ENCODE assay signal across 24 mouse cellular contexts in the genomic region with DNA sequence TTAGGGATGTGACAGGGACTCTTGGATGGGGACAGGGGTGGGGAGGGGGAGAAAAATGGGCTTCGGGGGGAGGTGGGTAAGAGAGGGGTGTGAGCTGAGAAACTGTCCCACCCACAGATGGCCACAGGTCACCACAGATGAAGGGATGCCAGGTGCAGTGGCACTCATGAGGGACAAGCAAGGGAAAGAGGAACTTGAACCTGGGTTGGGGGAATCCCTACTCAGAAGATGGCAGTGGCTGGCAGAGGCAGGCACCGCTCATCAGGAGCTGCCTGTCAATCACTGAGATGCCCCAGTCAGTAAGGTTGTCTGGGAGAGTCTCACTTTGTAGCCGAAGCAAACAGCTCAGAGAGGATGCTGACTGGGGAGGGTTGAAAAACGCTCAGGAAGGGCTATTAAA. TPM values are rescaled to one million over a fixed set of nuclear protein-coding genes. Genes with fewer than 3 reads are reported as not detected.
DNase-seq lines count a peak whose midpoint lies in the region; ATAC-seq lines count a peak whose summit lies in the region.
"Had no signal": no experiment of that assay in that cellular context is flagged by ENCODE, and none has a peak within 500 bp of the region (broad histone marks: within the 10 kb centered on the region; RNA-seq: fewer than 3 reads in every experiment).

No protein-coding gene starts in this region.

- no peak overlapping the region for H3K4me2 ChIP-seq in heart, embryonic 11.5 days
- H3K4me2 ChIP-seq in midbrain, embryonic 15.5 days = no peak overlapping the region
- H3K4me2 ChIP-seq: embryonic facial prominence, embryonic 15.5 days; heart, embryonic 15.5 days; hindbrain, embryonic 15.5 days had no signal

- H3K27me3 ChIP-seq in heart, embryonic 11.5 days (ENCODE audit: control insufficient read depth, insufficient read depth, low read length) = no peaks in the 10 kb centered on the region
- H3K27me3 ChIP-seq in splenic B cell, adult 2 months (ENCODE audit: control insufficient read depth, insufficient read depth, low read length, poor library complexity, severe bottlenecking) = no peaks in the 10 kb centered on the region
- no peaks in the 10 kb centered on the region for H3K27me3 ChIP-seq in midbrain, embryonic 15.5 days (replicated peaks)
- H3K27me3 ChIP-seq: embryonic facial prominence, embryonic 15.5 days; heart, embryonic 15.5 days; hindbrain, embryonic 15.5 days had no signal

- 72% methylated on average over 4 of the region's 4 CpGs for WGBS in heart, embryonic 11.5 days (ENCODE audit: insufficient replicate concordance)
- 84% methylated on average over 4 of the region's 4 CpGs for WGBS in midbrain, embryonic 15.5 days

- H3K27ac ChIP-seq in heart, embryonic 11.5 days (ENCODE audit: low read depth, low read length) = no peak overlapping the region
- H3K27ac ChIP-seq in midbrain, embryonic 15.5 days = no peak overlapping the region
- H3K27ac ChIP-seq: embryonic facial prominence, embryonic 15.5 days; forebrain, embryonic 10.5 days; heart, embryonic 10.5 days; heart, embryonic 15.5 days; hindbrain, embryonic 15.5 days had no signal

- ATAC-seq in heart, embryonic 11.5 days (replicated peaks; ENCODE audit: insufficient number of reproducible peaks, low FRiP score, low TSS enrichment) = no peak
- no peak for ATAC-seq in midbrain, embryonic 15.5 days (replicated peaks)
- ATAC-seq: forebrain, embryonic 14.5 days had no signal

- DNase-seq in heart, adult 11 months = peak; percentile 92
- peak; percentile 30 for DNase-seq in lung, postnatal 36 days
- DNase-seq in lung, adult 18-20 months = no peak
- DNase-seq in spleen, adult 12 weeks (ENCODE audit: low spot score) = peak; percentile 27
- DNase-seq in splenic B cell, adult 2 months (ENCODE audit: low read depth, low spot score) = peak; percentile 87
- no peak for DNase-seq in adrenal gland, postnatal 10 days
- DNase-seq: adrenal gland, postnatal 25 days; cerebellum, adult 18-20 months; cerebellum, postnatal 36 days; gastrocnemius, postnatal 36 days; heart, adult 18-20 months; heart, postnatal 14 days had no signal

- no peak overlapping the region for H3K9ac ChIP-seq in heart, embryonic 11.5 days (ENCODE audit: low read depth, low read length)
- H3K9ac ChIP-seq in midbrain, embryonic 15.5 days = no peak overlapping the region
- H3K9ac ChIP-seq: embryonic facial prominence, embryonic 15.5 days; heart, embryonic 15.5 days; hindbrain, embryonic 15.5 days had no signal

- H3K36me3 ChIP-seq in heart, embryonic 11.5 days (ENCODE audit: control insufficient read depth, insufficient read depth, low read length) = no peaks in the 10 kb centered on the region
- peaks cover 2% of the 10 kb centered on the region; the same call in 1 of the 2 replicates for H3K36me3 ChIP-seq in splenic B cell, adult 2 months (ENCODE audit: control insufficient read depth, insufficient read depth, low read length, poor library complexity, severe bottlenecking)
- no peaks in the 10 kb centered on the region for H3K36me3 ChIP-seq in midbrain, embryonic 15.5 days (replicated peaks)
- H3K36me3 ChIP-seq: heart, embryonic 15.5 days; hindbrain, embryonic 15.5 days had no signal

- no peak overlapping the region for H3K4me3 ChIP-seq in heart, embryonic 11.5 days (ENCODE audit: low read depth, low read length)
- no peak overlapping the region for H3K4me3 ChIP-seq in midbrain, embryonic 15.5 days
- H3K4me3 ChIP-seq: embryonic facial prominence, embryonic 15.5 days; erythroblast, embryonic 14.5 days; forebrain, embryonic 10.5 days; heart, embryonic 10.5 days; heart, embryonic 15.5 days; hindbrain, embryonic 15.5 days had no signal

- H3K4me1 ChIP-seq in heart, embryonic 11.5 days (ENCODE audit: control insufficient read depth, insufficient read depth, low read length) = no peaks in the 10 kb centered on the region
- peaks cover 8% of the 10 kb centered on the region; the same call in 1 of the 2 replicates for H3K4me1 ChIP-seq in midbrain, embryonic 15.5 days
- H3K4me1 ChIP-seq: embryonic facial prominence, embryonic 15.5 days; forebrain, embryonic 10.5 days; heart, embryonic 10.5 days; heart, embryonic 15.5 days; hindbrain, embryonic 15.5 days had no signal

- H3K9me3 ChIP-seq in heart, embryonic 11.5 days (replicated peaks; ENCODE audit: control insufficient read depth, low read length) = no peaks in the 10 kb centered on the region
- H3K9me3 ChIP-seq in midbrain, embryonic 15.5 days = no peaks in the 10 kb centered on the region
- H3K9me3 ChIP-seq: embryonic facial prominence, embryonic 15.5 days; forebrain, embryonic 10.5 days; G1E; heart, embryonic 10.5 days; heart, embryonic 15.5 days; hindbrain, embryonic 15.5 days had no signal

RNA-seq across cellular contexts. Expression of a gene that starts 8.6 kb away (rescaled TPM):
- 42.1 and 48.2 TPM in 2 replicates for polyA plus RNA-seq in heart, embryonic 11.5 days (2014; fragmentation: Nextera tagmentation; extraction: Ambion mirVana)
- total RNA-seq in adrenal gland, postnatal 10 days (2021) = 10 to 100 TPM; 19.4 to 22.9 TPM
- 100 and 106 TPM in 2 replicates for polyA plus RNA-seq in midbrain, embryonic 15.5 days (2015; fragmentation: Nextera tagmentation; extraction: Ambion mirVana)

RNA-seq across cellular contexts. Expression of a gene that starts 40.9 kb away (rescaled TPM):
- polyA plus RNA-seq in heart, embryonic 11.5 days (2014; fragmentation: Nextera tagmentation; extraction: Ambion mirVana) = 0.31 and 0.50 TPM in 2 replicates
- total RNA-seq in adrenal gland, postnatal 10 days (2021) = 100 to 1,000 TPM; 132 to 141 TPM
- polyA plus RNA-seq in midbrain, embryonic 15.5 days (2015; fragmentation: Nextera tagmentation; extraction: Ambion mirVana) = 1.7 and 3.0 TPM in 2 replicates
- total RNA-seq: adrenal gland, postnatal 25 days; G1E; hematopoietic stem cell, adult 5-6 weeks had no signal
- polyA plus RNA-seq: embryonic facial prominence, embryonic 15.5 days; erythroblast, embryonic 14.5 days; forebrain, embryonic 10.5 days; G1E had no signal

RNA-seq across cellular contexts. Expression of a gene that starts 45.5 kb away (rescaled TPM):
- polyA plus RNA-seq in heart, embryonic 11.5 days (2014; fragmentation: Nextera tagmentation; extraction: Ambion mirVana) = 0.06 and 0.10 TPM in 2 replicates
- under 1 TPM; 0.39 to 0.48 TPM for total RNA-seq in adrenal gland, postnatal 10 days (2021)
- 14.4 and 15.3 TPM in 2 replicates for polyA plus RNA-seq in midbrain, embryonic 15.5 days (2015; fragmentation: Nextera tagmentation; extraction: Ambion mirVana)
- total RNA-seq: gastrocnemius, adult 8-10 months; gastrocnemius, postnatal 36 days; heart, adult 18-20 months; heart, postnatal 14 days; hematopoietic stem cell, adult 5-6 weeks had no signal
- polyA plus RNA-seq: erythroblast, embryonic 14.5 days; G1E; heart, embryonic 10.5 days; heart, embryonic 15.5 days had no signal

Comparison
In these comparisons a context has a peak if more than half of its experiments do, and no peak if none do; other contexts are left out.
1. DNase-seq: peak in heart, adult 11 months (single experiment), lung, postnatal 36 days (single experiment), spleen, adult 12 weeks (single experiment) and splenic B cell, adult 2 months (single experiment); none in lung, adult 18-20 months (0 of 2) and adrenal gland, postnatal 10 days (single experiment).
2. RNA of a gene that starts 45.5 kb away (polyA plus RNA-seq): 14.4 to 15.3 TPM in midbrain, embryonic 15.5 days; 0.06 to 0.10 TPM in heart, embryonic 11.5 days; every median in the first group is over 10 times any median in the second.